Mouse (Mus musculus) limb, embryonic 13.5 days (tissue): ENCODE results near the gene Cdc42ep2. TPM values are rescaled to one million over a fixed set of nuclear protein-coding genes. Genes with fewer than 3 reads are reported as not detected.

Experiments
- ATAC-seq: fragments of 200-750 bp; cut with Nextera tagmentation; 2 replicates; pipeline ENCODE4 v1.8.0; 2017; ENCODE audit warnings: low read depth, moderate number of reproducible peaks, moderate TSS enrichment; ENCODE audit not compliant: low FRiP score
- H3K27ac ChIP-seq: fragments of 300-500 bp; sonication (generic); 2 replicates; pipeline ENCODE4 v1.5.1; 2015; ENCODE audit warnings: inconsistent platforms, mild to moderate bottlenecking, moderate library complexity
- H3K27me3 ChIP-seq: fragments of 300-500 bp; sonication (generic); 2 replicates; pipeline ENCODE4 v1.6.1; 2015; ENCODE audit warnings: mild to moderate bottlenecking, inconsistent platforms
- H3K36me3 ChIP-seq: fragments of 300-500 bp; sonication (generic); 2 replicates; pipeline ENCODE4 v1.6.1; 2015; ENCODE audit warnings: inconsistent platforms, mild to moderate bottlenecking, moderate library complexity
- H3K4me1 ChIP-seq: fragments of 300-500 bp; sonication (generic); 2 replicates; pipeline ENCODE4 v1.6.1; 2015; ENCODE audit warnings: inconsistent platforms
- H3K4me2 ChIP-seq: fragments of 300-500 bp; sonication (generic); replicated peaks from 2 replicates; pipeline ENCODE4 v1.6.1; 2015; ENCODE audit warnings: inconsistent platforms, mild to moderate bottlenecking, moderate library complexity
- H3K4me3 ChIP-seq: fragments of 300-500 bp; sonication (generic); 2 replicates; pipeline ENCODE4 v1.5.1; 2015; ENCODE audit warnings: moderate library complexity, mild to moderate bottlenecking, inconsistent platforms
- H3K9ac ChIP-seq: fragments of 300-500 bp; sonication (generic); 2 replicates; pipeline ENCODE4 v1.6.1; 2015; ENCODE audit warnings: mild to moderate bottlenecking, inconsistent platforms
- H3K9me3 ChIP-seq: fragments of 300-500 bp; sonication (generic); 2 replicates; pipeline ENCODE4 v1.6.1; 2016; ENCODE audit warnings: inconsistent platforms
- WGBS: fragments of 180-500 bp; shearing (Covaris S2); methylation state at CpG from one replicate; pipeline ENCODE4 v1.1.7; 2015; 5-methylcytosine and 5-hydroxymethylcytosine counted together
- polyA plus RNA-seq: library from polyadenylated mRNA; unstranded; fragments of >200 nt; fragmentation: Nextera tagmentation; extraction: Ambion mirVana; gene quantifications from 2 replicates; pipeline ENCODE4 v1.2.1, GENCODE M21; 2015

Gene Cdc42ep2
- polyA plus RNA-seq = 4.7 and 5.3 TPM in 2 replicates

DNA sequence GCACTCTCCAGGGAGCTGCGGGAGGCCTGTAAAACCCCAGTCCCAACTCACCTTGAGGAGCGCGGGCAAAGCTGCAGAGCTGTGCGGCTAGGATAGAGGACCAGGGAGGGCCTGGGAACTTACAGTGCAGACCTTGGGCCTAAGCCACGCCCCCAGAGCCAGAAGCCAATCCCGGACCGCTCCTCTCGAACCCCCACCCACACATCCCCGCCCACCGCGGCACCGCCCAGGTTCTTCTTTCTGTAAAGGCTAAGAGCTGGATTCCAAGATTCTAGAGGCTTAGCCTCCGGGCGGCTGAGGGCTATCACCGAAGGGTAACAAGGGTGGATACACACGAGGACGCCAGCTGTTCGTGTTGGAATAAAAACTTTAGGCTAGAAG, at the start of gene Cdc42ep2:
TSS of gene Cdc42ep2 (minus strand) at position 104 of the 381 bp plus-strand sequence.
- peak within 1 kb of the TSS; percentile 65 for H3K27ac ChIP-seq
- H3K36me3 ChIP-seq = no peaks in the 10 kb centered on the region
- peak; percentile 95 for ATAC-seq
- H3K9ac ChIP-seq = peak within 1 kb of the TSS; percentile 65
- peak within 1 kb of the TSS; percentile 60 for H3K4me3 ChIP-seq
- H3K4me1 ChIP-seq = peaks cover 39% of the 10 kb centered on the region
- H3K4me2 ChIP-seq = peak within 1 kb of the TSS; percentile 100
- no peaks in the 10 kb centered on the region for H3K9me3 ChIP-seq
- under 1% methylated on average over 18 of the region's 18 CpGs for WGBS
- H3K27me3 ChIP-seq = peaks cover 10% of the 10 kb centered on the region

DNA sequence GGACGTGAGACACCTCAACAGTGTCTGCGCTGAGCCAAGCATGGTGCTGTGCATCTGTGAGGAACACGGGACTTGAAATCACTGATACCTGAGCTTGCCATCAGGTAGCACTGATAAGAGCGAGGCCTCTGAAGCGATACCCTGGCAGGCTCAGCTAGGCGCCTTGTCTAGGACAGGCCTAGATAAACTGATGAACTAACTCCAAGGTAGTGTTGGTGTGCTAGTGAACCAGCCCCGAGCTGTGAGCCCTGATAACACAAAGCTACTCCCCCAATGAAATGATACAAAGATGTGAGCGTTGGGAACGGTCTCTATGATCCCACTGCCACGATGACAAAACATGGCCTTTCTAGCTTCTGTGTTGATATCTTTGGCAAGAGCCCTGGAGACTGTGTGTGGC, 43.0 kb upstream of the Cdc42ep2 start:
- Histone ChIP-seq H3K9ac (no peak overlapping the region), H3K4me1 (peaks cover 18% of the 10 kb centered on the region), H3K27ac (no peak overlapping the region), H3K4me2 (no peak overlapping the region), H3K27me3 (no peaks in the 10 kb centered on the region), H3K9me3 (no peaks in the 10 kb centered on the region), H3K36me3 (no peaks in the 10 kb centered on the region), H3K4me3 (no peak overlapping the region)
- ATAC-seq = no peak
- WGBS = 88% methylated on average over 10 of the region's 10 CpGs

GRCm38 (mm10) chr19:5966786-5967185, 42.2 kb upstream of the Cdc42ep2 start:
- H3K4me2 ChIP-seq = no peak overlapping the region
- H3K9ac ChIP-seq = peak overlapping the region; percentile 31; the same call in 1 of the 2 replicates
- no peaks in the 10 kb centered on the region for H3K36me3 ChIP-seq
- no peak overlapping the region for H3K4me3 ChIP-seq
- no peaks in the 10 kb centered on the region for H3K27me3 ChIP-seq
- H3K4me1 ChIP-seq = peaks cover 24% of the 10 kb centered on the region
- no peak overlapping the region for H3K27ac ChIP-seq
- H3K9me3 ChIP-seq = no peaks in the 10 kb centered on the region
- ATAC-seq = no peak
- WGBS = 69% methylated on average over 6 of the region's 6 CpGs

DNA sequence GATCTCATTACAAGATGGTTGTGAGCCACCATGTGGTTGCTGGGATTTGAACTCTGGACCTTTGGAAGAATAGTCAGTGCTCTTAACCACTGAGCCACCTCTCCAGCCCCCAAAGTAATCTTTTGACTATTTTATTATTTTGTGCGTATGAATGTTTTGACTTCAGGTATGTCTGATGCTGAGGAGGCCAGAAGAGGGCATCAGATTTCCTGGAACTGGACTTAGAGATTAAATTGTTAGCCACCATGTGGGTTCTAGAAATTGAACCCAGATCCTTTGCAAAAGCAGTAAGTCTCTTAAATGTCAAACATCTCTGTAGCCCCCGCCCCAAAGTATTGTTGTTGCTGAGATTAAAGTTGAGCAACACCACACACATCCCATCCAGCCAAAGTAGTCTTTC, 41.3 kb upstream of the Cdc42ep2 start:
- WGBS = 87% methylated on average over 2 of the region's 2 CpGs
- ATAC-seq = no peak
- Histone ChIP-seq H3K36me3 (peaks cover 7% of the 10 kb centered on the region), H3K4me3 (no peak overlapping the region), H3K9me3 (no peaks in the 10 kb centered on the region), H3K9ac (no peak overlapping the region), H3K4me1 (peaks cover 33% of the 10 kb centered on the region), H3K27ac (no peak overlapping the region), H3K4me2 (no peak overlapping the region), H3K27me3 (no peaks in the 10 kb centered on the region)

- H3K9me3 ChIP-seq = no peaks in the 10 kb centered on the region
- peaks cover 34% of the 10 kb centered on the region for H3K4me1 ChIP-seq
- peak overlapping the region; percentile 77; the same call in 1 of the 2 replicates for H3K4me2 ChIP-seq
- H3K4me3 ChIP-seq = no peak overlapping the region
- H3K9ac ChIP-seq = no peak overlapping the region
- no peaks in the 10 kb centered on the region for H3K27me3 ChIP-seq
- H3K36me3 ChIP-seq = peaks cover 8% of the 10 kb centered on the region
- no peak overlapping the region for H3K27ac ChIP-seq
- ATAC-seq = peak; percentile 68; the same call in 1 of the 2 replicates
- WGBS = 3% methylated on average over 4 of the region's 4 CpGs
These were observed 40.7 kb upstream of the Cdc42ep2 start for GRCm38 (mm10) chr19:5965280-5965679.

- H3K27ac ChIP-seq = no peak overlapping the region
- peak overlapping the region; percentile 77 for H3K4me2 ChIP-seq
- H3K36me3 ChIP-seq = peaks cover 10% of the 10 kb centered on the region
- H3K4me3 ChIP-seq = peak overlapping the region; percentile 81
- 81% methylated on average over 2 of the region's 2 CpGs for WGBS
- H3K27me3 ChIP-seq = no peaks in the 10 kb centered on the region
- no peak for ATAC-seq
- H3K9ac ChIP-seq = peak overlapping the region; percentile 85
- peaks cover 34% of the 10 kb centered on the region for H3K4me1 ChIP-seq
- no peaks in the 10 kb centered on the region for H3K9me3 ChIP-seq
These were observed 40.2 kb upstream of the Cdc42ep2 start for GRCm38 (mm10) chr19:5964804-5965203.

DNA sequence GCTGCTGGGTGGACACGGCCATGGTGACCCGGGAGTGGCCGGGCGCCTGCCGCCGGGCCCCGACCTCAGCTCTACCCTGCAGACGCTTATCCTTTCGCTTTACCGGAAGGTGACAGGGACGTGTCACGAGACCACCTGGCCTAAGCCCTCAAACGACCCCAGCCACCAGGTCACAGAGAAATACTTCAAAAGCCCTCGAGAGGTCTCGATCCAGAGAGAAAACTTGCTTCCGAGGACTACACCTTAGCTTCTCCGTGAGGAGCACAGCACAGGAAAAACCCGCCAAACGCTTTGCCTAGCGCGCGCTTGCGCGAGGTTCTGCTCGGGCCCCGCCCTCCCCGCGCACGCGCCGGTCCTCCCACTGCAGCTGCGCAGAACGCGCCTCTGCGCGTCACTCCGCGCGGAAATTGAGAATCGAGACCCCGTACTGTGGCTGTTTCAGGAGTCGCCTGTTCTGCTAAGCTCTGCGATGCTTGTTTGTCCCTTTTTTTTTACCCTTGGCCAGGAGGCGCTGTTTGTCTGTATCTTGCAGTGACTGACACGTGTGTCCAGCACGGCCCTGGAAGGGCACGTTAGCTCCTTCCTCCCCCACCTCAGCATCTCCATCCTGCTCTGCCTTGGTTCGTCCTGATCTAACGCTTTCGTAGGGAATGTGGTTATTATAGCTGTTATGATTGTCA, 39.4 kb upstream of the Cdc42ep2 start, which contains the start of gene Pola2:
TSS of gene Pola2 (minus strand) at position 320 of the 680 bp plus-strand sequence.
- H3K4me2 ChIP-seq = peak within 1 kb of the TSS; percentile 77
- no peaks in the 10 kb centered on the region for H3K9me3 ChIP-seq
- under 1% methylated on average over 50 of the region's 50 CpGs for WGBS
- peaks cover 34% of the 10 kb centered on the region for H3K4me1 ChIP-seq
- no peaks in the 10 kb centered on the region for H3K27me3 ChIP-seq
- peak within 1 kb of the TSS; percentile 85 for H3K9ac ChIP-seq
- peak within 1 kb of the TSS; percentile 81 for H3K4me3 ChIP-seq
- H3K27ac ChIP-seq = peak within 1 kb of the TSS; percentile 61; the same call in 1 of the 2 replicates
- H3K36me3 ChIP-seq = peaks cover 18% of the 10 kb centered on the region
- ATAC-seq = peak; percentile 87

DNA sequence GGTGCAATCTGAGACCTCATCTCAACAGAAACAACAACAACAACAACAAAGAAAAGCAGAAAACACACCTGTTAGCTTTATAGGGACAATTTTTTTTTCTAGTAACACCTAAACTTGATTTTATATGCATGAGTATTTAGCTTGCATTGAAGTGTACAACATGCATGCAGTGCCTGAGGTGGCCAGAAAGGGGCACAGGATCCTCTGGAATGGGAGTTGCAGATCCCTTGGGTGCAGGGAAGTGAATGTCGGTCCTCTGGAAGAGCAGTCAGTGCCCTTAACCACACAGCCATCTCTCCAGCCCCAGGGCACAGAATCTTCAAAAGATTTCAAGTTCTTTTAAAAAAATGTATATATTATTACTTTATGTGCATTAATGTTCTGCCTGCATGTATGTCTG, 38.0 kb upstream of the Cdc42ep2 start:
- H3K27ac ChIP-seq = no peak overlapping the region
- H3K36me3 ChIP-seq = peaks cover 31% of the 10 kb centered on the region
- no peaks in the 10 kb centered on the region for H3K27me3 ChIP-seq
- no peak for ATAC-seq
- 24% methylated on average over 1 of the region's 1 CpGs for WGBS
- H3K9me3 ChIP-seq = no peaks in the 10 kb centered on the region
- peaks cover 34% of the 10 kb centered on the region for H3K4me1 ChIP-seq
- H3K4me2 ChIP-seq = peak overlapping the region; percentile 77
- H3K9ac ChIP-seq = peak overlapping the region; percentile 85; the same call in 1 of the 2 replicates
- H3K4me3 ChIP-seq = peak overlapping the region; percentile 81

DNA sequence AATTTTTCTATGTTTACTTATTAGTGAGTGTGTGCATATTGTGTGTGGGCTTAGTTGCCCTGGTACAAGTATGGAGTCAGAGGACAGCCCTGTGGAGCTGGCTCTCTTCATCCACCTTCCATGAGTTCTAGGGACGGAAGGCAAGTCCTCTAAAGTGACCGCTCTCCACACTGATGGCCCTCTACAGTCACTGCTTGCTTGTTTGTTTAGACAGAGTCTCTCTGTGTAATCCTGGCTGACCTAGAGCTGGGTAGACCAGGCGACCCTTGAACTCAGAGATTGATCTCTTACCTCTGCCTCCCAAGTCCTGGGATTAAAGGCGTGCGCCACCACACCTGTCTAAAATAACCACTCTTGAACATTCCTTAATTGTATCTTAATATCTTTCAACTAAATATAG, 32.8 kb upstream of the Cdc42ep2 start:
- Histone ChIP-seq H3K4me1 (peaks cover 21% of the 10 kb centered on the region), H3K9ac (no peak overlapping the region), H3K36me3 (peaks cover 77% of the 10 kb centered on the region), H3K27ac (no peak overlapping the region), H3K4me2 (no peak overlapping the region), H3K9me3 (no peaks in the 10 kb centered on the region), H3K4me3 (no peak overlapping the region), H3K27me3 (no peaks in the 10 kb centered on the region)
- WGBS = 91% methylated on average over 5 of the region's 5 CpGs
- no peak for ATAC-seq

- WGBS = 38% methylated on average over 3 of the region's 3 CpGs
These were observed 32.1 kb upstream of the Cdc42ep2 start for GRCm38 (mm10) chr19:5956685-5957084.

DNA sequence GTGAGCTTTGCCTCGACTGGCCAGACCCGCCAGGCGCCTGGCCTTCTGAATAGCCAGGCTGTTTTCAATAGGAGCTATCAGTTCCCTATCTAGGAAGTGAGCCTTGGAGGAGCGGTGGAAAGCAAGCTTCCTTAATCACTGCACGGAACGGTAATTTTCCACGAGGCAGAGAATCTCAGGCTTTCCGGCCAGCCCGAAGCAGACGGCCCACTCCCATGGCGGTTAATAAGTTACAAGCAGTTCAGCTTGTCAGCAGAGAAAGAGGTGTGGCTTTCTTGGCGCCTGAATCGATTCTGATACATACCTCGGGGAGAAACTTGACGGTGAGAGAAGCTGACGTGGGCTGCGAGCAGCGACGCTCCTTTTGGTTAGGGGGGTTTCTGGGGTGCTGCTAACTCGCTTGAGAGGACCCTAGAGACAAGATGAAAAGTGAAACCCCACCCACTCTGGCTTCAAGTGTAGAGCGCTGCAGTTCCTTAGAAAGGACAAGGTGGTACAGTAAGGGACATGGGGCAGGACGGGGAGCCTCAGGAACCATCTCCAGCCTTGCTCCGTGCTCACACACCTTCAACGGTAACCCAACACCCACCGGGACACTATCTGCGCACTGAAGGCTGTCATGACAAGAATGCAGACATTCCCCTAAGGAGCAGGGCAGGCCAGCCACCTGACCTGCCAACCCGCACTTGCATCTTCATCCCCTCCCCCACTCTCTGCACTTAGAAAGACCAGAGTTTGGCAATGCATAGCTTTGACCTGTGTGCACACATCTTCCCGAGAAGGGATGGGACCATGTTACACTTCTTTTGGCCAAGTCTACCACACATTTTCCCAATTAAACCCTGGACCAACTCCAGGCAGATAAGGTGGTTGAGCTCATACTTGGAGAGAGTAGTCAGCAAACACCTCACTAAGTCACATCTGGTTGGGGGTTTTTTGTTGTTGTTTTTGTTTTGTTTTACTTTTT, 31.4 kb upstream of the Cdc42ep2 start:
- H3K36me3 ChIP-seq = peaks cover 85% of the 10 kb centered on the region
- H3K4me2 ChIP-seq = no peak overlapping the region
- no peaks in the 10 kb centered on the region for H3K27me3 ChIP-seq
- H3K4me3 ChIP-seq = no peak overlapping the region
- H3K27ac ChIP-seq = no peak overlapping the region
- ATAC-seq = no peak; the same call in 1 of the 2 replicates
- 85% methylated on average over 28 of the region's 28 CpGs for WGBS
- H3K4me1 ChIP-seq = peaks cover 9% of the 10 kb centered on the region; the same call in 1 of the 2 replicates
- H3K9ac ChIP-seq = no peak overlapping the region
- no peaks in the 10 kb centered on the region for H3K9me3 ChIP-seq

More at GRCm38 (mm10) chr19:5956685-5957084, 32.1 kb upstream of the Cdc42ep2 start:
- Histone ChIP-seq H3K36me3 (peaks cover 84% of the 10 kb centered on the region), H3K9me3 (no peaks in the 10 kb centered on the region), H3K4me1 (peaks cover 16% of the 10 kb centered on the region; the same call in 1 of the 2 replicates), H3K4me2 (no peak overlapping the region), H3K9ac (no peak overlapping the region), H3K4me3 (no peak overlapping the region), H3K27ac (no peak overlapping the region), H3K27me3 (no peaks in the 10 kb centered on the region)
- peak; percentile 54; the same call in 1 of the 2 replicates for ATAC-seq

DNA sequence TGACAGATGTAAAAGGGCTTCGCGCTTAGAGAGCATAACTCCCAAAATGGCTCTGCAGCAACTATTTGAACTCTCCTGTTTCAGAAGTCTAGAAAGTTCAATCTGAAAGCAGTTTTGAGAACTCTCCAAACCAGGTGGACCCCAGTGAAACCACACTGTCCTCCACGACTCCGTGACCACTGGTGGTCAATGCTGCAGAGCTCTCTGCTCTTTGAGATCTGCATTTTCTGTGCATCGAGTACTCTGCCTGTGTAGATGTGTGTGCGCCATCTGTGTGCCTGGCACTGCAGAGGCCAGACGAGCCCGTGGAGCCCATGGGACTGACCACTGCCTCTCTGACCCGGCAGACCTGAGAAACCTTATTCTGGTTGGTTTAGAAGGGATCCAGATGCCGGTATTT, 30.3 kb upstream of the Cdc42ep2 start:
- H3K27me3 ChIP-seq = no peaks in the 10 kb centered on the region
- no peak overlapping the region for H3K27ac ChIP-seq
- peaks cover 7% of the 10 kb centered on the region; the same call in 1 of the 2 replicates for H3K4me1 ChIP-seq
- H3K9me3 ChIP-seq = no peaks in the 10 kb centered on the region
- 87% methylated on average over 10 of the region's 10 CpGs for WGBS
- H3K36me3 ChIP-seq = peaks cover 93% of the 10 kb centered on the region
- no peak overlapping the region for H3K9ac ChIP-seq
- no peak for ATAC-seq
- H3K4me3 ChIP-seq = no peak overlapping the region
- H3K4me2 ChIP-seq = no peak overlapping the region
